Mouse (Mus musculus): ENCODE data around the gene Phf2. TPM values are rescaled to one million over a fixed set of nuclear protein-coding genes. Genes with fewer than 3 reads are reported as not detected.

Gene Phf2
- total RNA-seq (2021): 10 to 100 TPM; 40.7 to 46.4 TPM
- long read RNA-seq, experiment 1, partial matches to known transcripts: 2 of 3 reads
- long read RNA-seq, experiment 1, other reads (novel, unspliced or antisense): 1 of 3 reads
- long read RNA-seq, experiment 2, partial matches to known transcripts: 2 of 2 reads
- long read RNA-seq, experiment 2, other reads (novel, unspliced or antisense): 0 of 2 reads

DNA sequence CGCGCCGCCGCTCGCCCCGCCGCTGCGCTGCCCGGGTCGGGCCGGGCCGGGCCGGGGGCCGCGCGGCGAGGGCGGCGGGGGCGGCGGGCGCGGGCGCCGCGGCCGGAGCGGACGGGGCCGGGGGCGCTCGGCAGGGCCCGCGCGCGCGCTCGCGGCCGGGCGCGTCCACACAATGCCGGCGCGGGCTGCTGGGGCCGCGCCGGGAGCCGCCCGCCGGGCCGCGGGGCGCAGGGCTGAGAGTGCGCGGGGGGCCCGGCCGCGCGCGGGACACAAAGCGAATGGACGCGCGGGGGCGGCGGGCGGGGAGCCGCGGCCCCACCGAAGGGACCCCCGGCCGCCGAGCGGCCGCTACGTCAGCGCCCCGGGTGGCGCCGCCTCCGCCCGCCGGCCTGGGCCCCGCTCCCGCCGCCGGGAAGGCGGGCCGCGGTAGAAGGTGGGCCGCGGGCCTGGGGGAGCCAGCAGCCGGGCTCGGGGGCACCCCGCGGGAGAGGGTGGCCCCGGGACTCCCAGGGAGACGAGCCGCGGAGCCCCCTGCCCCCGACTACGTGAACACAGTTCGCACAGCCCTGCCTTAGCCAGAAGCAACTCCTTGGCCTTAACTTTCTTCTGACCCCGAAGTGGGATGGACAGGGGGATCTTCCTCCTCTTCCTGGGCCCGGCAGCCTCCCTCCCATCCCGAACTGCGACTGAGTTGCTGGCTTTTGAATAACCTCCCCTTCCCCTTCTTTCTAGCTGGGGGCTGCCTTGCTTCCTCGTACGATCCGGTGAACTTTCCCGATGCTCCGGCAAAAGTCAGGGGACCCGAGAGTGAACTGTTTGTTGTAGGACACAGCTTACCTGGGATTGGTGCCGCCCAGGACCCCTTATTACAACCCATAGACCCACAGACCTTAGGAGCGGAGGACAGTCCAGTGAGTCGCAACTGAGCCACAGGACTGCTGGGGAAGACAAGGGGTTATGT, at the start of gene Phf2:
Gene Phf2 (minus strand): TSS at position 349 of the 961 bp plus-strand sequence.
- peak; percentile 42 to 69 for DNase-seq

DNA sequence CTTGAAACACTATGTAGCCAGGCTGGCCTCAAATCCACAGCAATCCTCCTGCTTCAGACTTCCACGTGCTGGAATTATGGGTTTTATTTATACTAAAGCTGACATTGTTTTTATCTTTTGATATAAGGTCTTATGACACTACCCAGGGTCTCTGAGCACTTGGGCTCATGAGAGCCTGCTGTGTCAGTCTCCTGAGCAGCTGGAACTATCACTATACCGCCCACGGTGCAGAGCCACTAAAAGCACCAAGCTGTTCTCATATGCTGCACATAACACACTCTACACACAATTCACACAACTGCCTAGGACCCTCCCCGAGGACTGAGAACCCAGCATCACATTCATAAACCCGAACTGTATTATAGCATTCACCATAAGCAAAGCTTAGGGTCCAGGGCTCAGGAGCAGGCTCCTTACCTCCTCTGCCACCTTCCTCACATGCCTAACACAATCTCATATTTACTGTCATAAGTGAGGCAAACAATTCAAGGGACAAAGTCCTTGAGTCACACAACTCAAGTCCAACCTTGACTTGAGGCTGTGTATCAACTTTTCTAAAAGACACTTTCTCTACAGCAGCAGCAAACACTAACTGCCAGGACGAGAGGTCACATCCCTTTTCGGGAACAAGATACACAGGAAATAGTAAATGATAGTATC, 49.0 kb upstream of the Phf2 start:
- no peak for DNase-seq

DNA sequence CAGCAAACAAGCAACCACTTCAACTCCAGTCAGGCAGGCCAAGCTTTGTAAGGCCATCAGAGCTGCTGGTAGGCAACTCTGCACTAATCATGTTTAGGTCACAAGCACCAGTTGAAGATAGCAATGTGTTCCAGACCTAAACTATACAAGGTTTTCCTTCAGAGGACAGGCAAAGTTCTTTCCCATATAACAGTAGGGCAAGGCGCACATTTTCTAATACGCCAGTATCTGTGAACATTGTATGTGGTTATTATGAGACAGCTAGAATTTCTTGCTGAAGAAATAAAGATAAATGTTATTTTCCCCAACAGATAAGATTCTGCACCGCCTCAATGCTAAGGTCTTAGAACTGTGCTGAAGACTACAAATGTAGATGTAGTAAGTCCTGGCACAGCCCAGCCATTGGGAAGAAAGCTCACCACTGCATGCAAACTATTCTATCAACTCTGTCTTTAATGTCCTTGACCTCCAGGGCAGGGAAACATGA, 46.2 kb upstream of the Phf2 start:
- DNase-seq: no peak

DNA sequence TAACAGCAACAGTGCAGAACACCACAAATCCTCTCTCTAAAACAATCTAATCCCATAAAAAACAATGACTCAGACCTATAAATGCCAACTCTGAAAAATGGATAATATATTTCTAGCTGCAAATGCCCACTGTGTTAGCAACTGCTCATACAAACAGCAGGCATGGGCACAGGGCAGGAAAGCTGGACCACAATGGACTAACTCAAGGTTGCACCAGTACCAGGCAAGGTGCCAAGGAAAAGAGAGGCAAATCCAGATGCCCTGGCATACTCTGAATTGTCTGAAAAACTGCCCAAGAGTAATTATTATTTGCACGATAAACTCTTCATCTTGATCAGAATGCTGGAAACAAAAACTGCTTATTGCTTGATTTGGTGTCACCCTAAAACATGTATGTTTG, 42.8 kb upstream of the Phf2 start:
- DNase-seq: peak; percentile 86 to 90

DNA sequence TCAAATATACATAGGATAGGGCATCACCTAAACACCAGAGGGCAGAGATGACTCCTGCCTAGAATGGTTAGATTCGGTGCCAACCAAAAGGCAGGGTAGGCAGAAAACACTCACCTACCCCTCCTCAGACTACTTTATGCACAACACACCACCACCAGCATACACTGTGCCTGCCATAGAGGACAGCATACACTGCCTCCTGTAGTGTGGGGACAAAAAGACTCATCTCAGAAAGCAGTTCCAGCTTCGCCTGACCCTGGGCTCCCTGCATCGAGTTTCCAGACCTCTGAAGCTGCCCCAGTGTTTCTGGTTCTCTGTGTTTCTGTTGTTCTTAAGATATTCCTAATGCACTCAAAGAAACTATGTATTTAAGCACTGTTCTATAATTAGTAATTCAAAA, 42.2 kb upstream of the Phf2 start:
- DNase-seq: no peak

DNA sequence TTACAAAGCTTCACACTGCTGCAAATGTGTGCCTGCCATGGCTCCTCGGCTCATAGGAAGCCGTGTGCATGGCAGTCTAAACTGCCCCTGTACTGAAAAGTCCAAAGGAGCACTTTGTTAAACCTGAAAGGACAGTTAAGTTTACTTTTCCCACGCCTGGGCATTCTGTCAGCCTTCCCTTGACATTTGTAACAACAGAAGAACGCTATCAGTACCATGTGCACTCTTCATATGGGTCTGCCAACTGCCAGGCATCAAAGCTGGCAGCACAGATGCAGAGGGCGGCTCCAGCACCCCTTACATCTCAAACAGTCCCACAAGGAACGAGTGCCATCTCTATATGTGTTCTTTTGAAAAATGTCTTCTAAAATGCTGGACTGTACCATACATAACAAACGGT, 40.5 kb upstream of the Phf2 start:
- peak; percentile 35 to 43 for DNase-seq

DNA sequence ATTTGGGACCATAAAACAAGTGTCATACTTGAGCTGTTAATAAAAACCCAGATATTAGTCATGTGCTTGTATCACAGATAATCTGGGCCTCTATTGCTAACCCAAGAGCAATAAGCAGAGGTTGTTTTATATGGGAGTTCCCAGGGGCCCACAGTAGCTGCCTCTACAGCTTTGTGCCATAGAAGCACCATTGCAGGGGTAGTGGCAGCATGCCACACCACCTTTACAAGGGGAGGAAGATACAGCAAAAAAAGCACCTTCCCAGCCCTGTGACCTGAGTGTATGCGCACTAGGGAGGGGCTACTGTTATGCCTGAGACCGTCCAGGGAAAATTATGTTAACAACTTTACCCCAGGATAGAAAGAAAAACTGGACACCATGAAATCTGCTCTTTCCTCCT, 34.5 kb upstream of the Phf2 start:
- no peak for DNase-seq

DNA sequence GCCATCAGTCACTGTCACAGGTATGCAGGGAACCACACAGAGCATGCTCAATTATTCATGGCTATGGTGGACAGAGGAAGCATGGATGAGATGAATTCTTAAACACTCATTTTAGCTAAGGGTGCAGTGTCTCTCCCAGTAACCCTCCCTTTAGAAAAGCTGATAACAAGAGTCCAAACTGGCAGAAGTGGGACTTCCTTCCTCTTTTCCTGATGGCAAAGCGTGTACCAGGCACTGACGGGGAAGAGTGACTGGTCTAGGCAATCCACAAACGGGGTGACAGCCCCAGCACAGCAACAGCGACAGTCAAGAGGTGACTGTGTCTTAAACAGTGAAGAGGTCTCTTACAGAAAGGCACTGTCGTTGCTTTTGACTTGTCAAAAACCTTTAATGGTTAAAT, 24.5 kb upstream of the Phf2 start:
- DNase-seq: no peak

DNA sequence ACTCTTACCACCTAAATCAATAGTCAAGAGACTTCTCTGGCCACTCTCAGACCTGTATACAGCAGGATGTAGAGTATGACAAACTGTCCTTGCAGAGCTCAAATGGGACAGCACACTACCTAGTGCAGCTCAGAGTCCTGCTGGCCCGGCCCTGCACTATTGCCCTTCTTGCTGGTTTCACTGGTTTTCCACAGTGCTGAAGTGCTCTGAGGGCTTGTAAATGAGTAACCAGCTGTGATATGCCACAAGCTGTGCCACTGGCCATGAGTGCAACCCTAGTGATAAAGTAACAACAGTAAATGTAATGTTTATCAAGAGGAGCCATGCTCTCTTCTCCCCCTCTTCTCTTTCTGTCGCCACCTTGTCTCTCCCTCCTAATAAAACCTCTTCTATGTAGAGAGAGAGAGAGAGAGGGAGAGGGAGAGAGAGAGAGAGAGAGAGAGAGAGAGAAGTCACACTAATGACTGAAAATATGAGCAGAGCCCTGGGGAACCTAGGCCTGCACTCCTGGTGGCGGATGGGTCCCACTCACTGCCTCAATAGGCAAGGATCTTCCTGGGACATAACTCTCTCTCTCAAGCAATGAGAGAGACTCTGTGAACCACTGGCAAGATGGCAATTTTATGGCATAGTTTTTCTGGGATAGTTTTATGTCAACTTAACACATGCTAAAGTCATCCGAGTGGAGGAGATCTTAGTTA, 19.5 kb upstream of the Phf2 start:
- DNase-seq: no peak

DNA sequence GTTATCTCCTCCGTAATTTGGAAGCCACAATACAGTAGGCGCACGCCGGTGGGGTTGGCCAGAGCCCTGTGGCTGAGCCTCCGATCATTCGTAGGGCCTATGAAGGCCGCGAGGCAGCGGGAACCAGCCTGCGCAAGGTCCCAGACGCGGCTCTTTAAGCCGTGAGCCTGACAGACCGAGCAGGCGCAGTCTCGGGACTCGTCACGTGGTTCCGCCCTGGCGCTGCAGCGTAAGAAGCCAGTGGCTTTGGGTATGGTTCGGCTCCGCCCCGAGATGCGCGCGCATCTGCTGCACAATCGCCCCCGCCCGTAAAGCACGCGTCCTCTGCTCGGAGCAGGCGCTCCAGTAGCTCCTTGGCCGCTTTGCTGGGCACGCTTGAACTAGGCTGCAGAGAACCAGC, 7.6 kb upstream of the Phf2 start:
- peak; percentile 99 for DNase-seq

DNA sequence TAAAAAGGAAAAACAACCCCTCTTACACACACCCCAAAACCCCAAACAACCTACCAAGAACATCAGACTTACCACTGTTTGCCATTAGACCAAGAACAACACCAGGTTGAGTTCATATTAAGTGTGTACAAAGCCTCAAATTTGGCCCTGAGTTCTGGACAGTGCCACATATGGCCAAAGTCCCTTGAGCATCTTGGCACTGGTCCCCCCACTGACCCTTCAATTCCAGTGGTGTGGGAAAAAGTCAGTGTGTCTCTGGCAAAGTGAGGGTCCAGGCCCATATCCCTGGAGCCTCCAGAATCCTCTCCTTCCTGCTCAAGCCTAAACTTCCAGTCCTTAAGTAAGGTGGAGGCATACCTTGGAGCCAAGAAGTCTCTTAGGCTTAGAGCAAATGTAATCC, 6.9 kb upstream of the Phf2 start:
- DNase-seq: no peak

DNA sequence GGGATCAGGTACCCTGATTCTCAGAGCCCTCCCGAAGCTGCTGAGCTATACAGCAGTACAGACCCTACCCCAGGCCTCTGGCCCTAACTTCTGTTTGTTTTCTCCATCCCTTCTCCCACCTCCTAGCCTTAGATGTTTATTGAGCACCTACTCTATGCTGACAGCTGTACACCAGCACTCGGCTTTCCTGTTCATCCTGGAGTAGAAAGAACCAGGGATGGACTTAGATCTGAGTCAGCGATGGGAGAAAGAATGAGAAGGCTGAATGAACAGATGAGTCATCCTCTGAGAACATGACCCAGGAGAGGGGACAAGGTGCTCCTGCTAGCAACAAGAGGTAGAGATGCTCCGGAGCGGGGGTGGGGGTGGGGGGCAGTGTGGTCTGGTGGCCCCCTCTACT, 1.8 kb upstream of the Phf2 start:
- DNase-seq: no peak

DNA sequence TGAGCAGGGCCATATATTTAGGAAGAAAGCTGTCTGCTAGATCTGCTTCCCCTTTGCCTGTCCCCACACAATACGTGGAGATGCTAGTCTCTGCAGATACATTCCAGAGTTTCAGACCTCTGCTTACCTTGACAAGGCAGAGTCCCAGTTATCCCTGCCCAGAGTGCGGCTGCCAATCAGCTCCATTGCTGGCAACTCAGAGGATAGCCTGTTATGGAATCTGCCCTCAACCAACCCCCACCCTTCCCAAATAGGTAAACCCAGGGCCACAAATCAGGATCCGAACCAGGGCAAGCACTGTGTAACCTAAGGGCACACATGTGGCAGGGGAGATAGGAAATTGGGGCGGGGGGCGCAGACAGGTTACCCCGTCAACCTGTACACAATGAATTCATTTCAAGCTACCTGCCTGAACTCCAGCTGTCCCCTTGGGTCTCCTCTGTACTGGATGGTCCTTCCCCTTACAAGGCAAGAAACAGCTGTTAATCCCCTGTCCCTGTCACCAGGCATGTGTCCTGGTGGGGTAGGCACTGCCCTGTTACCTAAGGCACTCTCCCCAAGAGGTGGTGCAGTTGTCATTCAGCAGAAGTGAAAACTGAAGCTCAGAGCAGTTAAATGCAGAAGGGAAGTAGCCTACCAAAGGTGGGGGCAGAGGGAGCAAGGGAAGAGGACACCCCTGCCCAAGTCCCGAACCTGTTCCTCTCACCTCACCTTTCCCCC, 1.1 kb upstream of the Phf2 start:
- DNase-seq: no peak

DNA sequence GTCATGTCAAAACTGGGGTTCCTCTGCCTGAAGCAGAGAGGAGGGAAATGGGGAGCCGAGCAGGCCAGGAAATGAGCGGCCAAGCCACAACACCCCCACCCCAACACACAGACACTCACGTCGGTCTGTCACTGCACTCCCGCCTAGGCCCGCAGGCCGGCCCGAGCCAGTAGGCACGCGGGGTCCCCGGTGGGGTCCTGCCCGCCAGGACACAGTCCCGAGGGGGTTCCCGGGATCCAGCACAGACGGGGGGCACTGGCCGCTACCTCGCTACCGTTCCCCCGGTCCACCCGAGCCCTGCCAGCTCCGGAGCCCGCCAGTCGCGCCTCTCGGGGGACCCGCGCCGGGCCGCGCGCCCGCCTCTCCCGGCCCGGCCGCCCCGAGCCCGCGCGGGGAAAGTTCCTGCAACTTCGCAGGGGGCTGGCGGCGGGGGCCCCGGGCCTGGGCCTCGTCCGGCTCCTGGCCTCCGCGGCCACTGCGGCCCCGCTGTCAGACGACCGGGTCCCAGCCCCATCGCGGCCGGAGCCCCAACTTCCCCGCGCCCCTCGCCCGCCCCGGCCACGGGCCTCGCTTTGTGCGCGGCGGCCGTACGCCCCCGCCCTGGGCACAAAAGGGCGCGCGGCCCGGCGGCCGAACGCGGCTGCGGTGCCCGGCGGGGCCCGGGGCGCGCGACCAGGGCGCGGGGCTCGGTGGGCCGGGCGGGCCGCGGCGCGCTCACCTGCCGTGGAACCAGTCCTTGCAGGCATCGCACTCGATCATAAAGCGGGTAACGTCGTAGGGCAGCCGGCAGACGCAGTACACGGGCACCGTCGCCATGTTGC, 759 bp downstream of the Phf2 start:
- DNase-seq: peak; percentile 49 to 67

DNA sequence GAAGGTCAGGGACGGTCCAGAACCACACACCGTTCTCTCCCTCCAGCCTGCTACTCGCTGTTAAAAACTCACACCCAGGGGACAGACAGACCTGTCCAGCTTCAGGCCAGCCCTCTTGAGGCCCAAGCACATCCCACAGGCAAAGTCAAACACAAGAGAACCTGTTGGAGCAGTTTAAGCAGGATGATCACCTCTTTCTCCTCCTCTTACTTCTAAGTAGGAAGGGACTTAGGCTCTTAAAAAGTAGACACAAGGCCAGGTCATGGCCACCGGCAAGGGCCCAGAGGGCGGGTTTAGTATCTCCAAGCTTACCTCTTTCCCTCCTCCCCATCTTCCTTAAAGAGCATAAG, 1.3 kb downstream of the Phf2 start:
- DNase-seq: peak in 1 of 2 experiments; percentile 40

DNA sequence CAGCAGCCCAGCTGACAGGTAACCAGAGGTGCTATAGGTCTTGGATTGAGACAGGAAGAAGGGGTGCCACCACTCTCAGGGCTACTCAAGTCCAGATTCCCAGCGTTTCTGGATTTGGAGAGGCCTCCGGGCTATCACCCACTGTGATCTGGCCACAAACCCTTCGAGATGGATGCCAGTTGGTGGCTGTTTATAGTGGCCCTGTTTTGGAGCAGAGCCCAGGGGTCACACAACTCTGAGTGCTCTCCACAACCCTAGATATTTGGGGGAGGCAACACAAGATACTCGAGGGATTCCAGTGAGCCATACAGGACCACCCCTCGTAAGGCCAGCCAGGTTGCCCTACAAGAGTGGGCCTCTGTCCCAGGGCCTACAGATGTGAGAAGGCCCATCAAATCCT, 1.8 kb downstream of the Phf2 start:
- DNase-seq: no peak

DNA sequence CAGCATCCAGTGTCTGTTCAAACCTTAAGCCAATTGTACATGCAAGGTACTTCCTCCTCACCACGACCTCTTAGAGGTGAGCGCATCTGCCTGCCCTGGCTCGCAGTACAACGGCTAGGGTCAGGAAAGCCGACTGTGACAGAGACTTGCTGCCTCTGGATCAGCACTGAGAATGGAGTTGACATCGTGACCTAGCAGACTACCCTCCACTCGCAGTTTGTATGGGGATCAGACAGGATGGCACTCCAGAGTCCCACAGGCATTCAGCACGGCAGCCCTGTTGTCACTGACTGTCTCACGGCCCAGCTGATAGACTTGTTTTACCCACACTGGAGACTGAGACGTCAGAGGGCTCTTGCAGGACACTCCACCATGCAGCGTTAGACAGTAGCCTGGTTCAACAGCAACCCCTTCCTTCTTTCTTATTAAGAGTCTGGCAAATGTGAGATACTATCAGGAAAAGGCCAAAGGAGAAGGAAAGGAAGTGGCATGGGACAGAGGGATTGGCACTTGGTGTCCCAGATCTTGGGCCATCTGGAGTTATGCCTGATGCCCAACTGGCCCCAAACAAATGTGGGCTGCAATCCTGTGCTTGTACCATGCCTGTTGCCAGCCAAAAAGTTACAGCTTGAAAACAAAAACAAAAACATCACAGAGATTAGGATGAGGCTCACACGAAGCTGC, 6.1 kb downstream of the Phf2 start:
- DNase-seq: no peak

DNA sequence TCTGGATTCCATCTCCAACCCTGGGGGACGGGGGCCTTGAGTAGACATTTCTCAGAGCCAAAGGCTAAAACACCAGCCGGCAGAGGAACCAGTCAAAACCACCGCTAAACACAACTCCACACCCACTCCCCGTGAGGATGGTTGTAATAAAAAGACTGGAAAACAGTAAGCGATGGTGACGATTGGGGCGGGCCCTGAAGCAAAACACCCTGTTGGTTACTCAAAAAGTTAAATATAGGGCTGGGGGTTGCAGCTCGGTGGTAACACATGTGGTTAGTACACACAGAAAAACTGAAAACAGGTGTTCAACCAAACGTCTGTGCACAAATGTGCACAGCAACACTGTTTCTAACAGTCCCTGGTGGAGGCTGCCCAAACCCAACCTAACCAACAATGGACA, 7.4 kb downstream of the Phf2 start:
- DNase-seq: no peak

DNA sequence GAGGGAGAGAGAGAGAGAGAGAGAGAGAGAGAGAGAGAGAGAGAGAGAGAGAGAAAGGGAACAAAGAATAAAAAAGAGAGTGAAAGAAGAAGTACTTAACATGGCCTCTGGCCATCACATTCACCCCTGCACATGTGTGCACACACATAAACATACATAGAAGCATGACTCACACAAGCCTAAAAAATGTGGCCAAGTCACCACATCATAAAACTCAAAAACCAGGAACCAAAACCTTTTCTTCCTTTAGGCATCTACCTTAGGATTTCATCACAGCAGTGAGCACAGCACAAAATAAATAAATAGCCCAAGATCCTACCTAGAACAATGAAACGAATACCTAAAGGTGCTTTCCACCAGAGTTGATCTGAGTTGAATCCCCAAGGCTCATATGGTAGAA, 9.0 kb downstream of the Phf2 start:
- DNase-seq: no peak

DNA sequence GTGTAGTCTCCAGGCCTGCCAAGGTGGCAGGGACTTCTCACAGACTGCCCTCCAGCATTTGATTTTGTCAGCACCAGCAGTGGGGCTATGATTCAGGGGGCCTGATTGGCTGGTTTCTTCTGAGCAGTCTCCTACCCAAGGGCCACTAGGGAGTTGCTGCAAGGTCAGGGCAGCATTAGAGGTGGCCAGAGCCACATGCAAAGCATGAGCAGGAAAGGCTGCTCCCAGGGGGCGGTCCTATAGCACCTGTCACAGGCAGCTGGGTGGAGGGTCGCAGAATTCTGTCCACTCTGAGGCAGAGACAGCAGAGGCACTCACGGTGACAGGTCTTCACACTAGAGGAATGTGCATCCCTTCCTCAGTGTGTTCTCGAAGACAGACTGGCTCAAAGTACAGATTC, 12.1 kb downstream of the Phf2 start:
- peak in 1 of 2 experiments; percentile 38 for DNase-seq

Measured in adrenal gland, postnatal 36 days (tissue).